Mouse (Mus musculus) frontal cortex, postnatal 14 days (tissue): ENCODE results near the gene Olfr857.
"Not testable (repeated sequence)": the region's sequence is repeated elsewhere in the genome, so short reads cannot be mapped to it uniquely, and the experiment has no call there.

ENCODE experiments used
- DNase-seq, 2 experiments: peaks; one replicate each; pipeline ENCODE4 v3.0.0; 2022; ENCODE audit warnings: low spot score in 2 of 2

Gene Olfr857

GRCm38 (mm10) chr9:19709133-19709532 lies at the start of gene Olfr857:
Gene Olfr857, plus strand, starts transcription at chr9:19709433.
- DNase-seq: no peak

GRCm38 (mm10) chr9:19690281-19690680 lies 19.0 kb upstream of the Olfr857 start:
- DNase-seq: no peak

DNA sequence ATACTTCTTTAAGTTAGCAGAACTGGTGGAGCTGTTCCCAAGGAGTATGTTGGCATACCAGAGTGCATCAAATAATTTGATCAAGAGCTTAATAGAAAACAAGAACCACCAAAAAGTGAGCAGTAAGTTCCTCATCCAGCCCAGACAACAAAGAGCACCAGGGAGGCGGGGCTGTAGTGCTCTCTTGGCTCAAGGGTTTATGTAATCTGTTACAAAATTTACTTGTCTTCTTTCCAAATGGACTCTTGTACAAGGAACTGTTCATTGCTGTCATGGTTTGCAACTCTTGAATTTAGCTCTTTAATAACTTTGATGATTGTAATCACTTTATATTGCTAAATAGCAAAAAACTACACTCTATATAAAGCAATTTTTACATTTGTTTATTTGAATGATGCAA lies 17.8 kb upstream of the Olfr857 start:
- no peak for DNase-seq

DNA sequence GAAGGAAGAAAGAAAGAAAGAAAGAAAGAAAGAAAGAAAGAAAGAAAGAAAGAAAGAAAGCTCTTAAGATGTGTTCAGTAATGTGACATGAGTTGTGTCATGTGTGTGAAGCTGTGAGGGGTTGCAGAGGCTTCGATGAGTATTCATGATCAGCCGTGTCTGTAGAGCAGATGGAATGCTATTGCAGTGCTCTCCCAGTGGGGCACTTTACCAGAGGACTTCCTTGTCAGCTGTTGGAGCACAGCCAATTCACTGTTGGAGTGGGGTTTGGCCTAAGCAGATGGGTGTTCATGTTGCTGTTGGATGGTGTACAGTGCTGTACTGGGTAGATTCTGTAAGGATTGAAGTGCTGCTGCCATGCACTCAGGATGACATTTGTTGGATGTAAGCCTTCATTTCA lies 16.8 kb upstream of the Olfr857 start:
- DNase-seq: no peak

- DNase-seq: not testable (repeated sequence)
Measured at GRCm38 (mm10) chr9:19694285-19694684, 14.9 kb upstream of the Olfr857 start.

DNA sequence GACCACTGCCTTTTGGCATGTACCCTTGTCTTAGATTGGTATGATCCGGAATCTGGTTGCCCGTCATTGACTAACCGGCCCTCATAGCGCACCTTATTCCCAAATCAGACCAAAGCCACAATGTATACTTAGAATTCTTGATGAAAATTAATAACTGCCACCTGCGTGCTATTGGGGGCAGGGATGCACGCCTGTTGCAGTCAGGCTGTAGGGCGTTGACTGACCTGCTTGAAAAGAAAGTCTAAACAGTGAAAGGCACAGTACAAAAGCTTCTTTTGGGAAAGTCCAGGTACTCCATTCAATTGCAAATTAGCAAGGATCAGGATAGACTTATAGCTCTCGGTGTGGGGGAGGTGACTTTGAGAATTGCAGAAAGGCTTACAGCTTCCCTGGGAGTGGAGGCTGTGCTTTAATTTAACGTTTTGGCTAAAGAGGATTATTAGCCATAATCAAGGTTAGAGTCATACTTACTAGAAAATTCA lies 14.3 kb upstream of the Olfr857 start:
- DNase-seq: not testable (repeated sequence)

GRCm38 (mm10) chr9:19704546-19704945 lies 4.7 kb upstream of the Olfr857 start:
- DNase-seq: not testable (repeated sequence)
